Mouse (Mus musculus) hindbrain, embryonic 13.5 days (tissue): ENCODE data around the gene Mapk8. TPM values are rescaled to one million over a fixed set of nuclear protein-coding genes. Genes with fewer than 3 reads are reported as not detected.
"Not testable (repeated sequence)": the region's sequence is repeated elsewhere in the genome, so short reads cannot be mapped to it uniquely, and the experiment has no call there.

ENCODE experiments used
- ATAC-seq: fragments of 200-750 bp; cut with Nextera tagmentation; 2 replicates; pipeline ENCODE4 v1.8.0; 2017; ENCODE audit warnings: moderate TSS enrichment; ENCODE audit not compliant: low FRiP score
- H3K27ac ChIP-seq: fragments of 300-500 bp; sonication (generic); 2 replicates; pipeline ENCODE4 v1.5.1; 2015; ENCODE audit warnings: inconsistent platforms, mild to moderate bottlenecking, moderate library complexity
- H3K27me3 ChIP-seq: fragments of 300-500 bp; sonication (generic); 2 replicates; pipeline ENCODE4 v1.6.1; 2015; ENCODE audit warnings: mild to moderate bottlenecking, inconsistent platforms
- H3K36me3 ChIP-seq: fragments of 300-500 bp; sonication (generic); 2 replicates; pipeline ENCODE4 v1.6.1; 2015; ENCODE audit warnings: mild to moderate bottlenecking, inconsistent platforms
- H3K4me1 ChIP-seq: fragments of 300-500 bp; sonication (generic); replicated peaks from 2 replicates; pipeline ENCODE4 v1.6.1; 2015; ENCODE audit warnings: inconsistent platforms
- H3K4me2 ChIP-seq: fragments of 300-500 bp; sonication (generic); 2 replicates; pipeline ENCODE4 v1.6.1; 2015; ENCODE audit warnings: inconsistent platforms, mild to moderate bottlenecking, moderate library complexity
- H3K4me3 ChIP-seq: fragments of 300-500 bp; sonication (generic); 2 replicates; pipeline ENCODE4 v1.5.1; 2015; ENCODE audit warnings: mild to moderate bottlenecking, inconsistent platforms
- H3K9ac ChIP-seq: fragments of 300-500 bp; sonication (generic); 2 replicates; pipeline ENCODE4 v1.6.1; 2015; ENCODE audit warnings: mild to moderate bottlenecking, inconsistent platforms
- H3K9me3 ChIP-seq: fragments of 300-500 bp; sonication (generic); 2 replicates; pipeline ENCODE4 v1.6.1; 2016; ENCODE audit warnings: inconsistent platforms
- WGBS: fragments of 180-500 bp; shearing (Covaris S2); methylation state at CpG from one replicate; pipeline ENCODE4 v1.1.7; 2015; 5-methylcytosine and 5-hydroxymethylcytosine counted together
- polyA plus RNA-seq: library from polyadenylated mRNA; unstranded; fragments of >200 nt; fragmentation: Nextera tagmentation; extraction: Ambion mirVana; gene quantifications from 2 replicates; pipeline ENCODE4 v1.2.1, GENCODE M21; 2015

Mapk8 gene
- polyA plus RNA-seq, 1 experiment from 2014 or later: 45.0 TPM

- Histone ChIP-seq H3K4me2 (peak overlapping the region; percentile 68), H3K27ac (peak overlapping the region; percentile 96), H3K4me3 (peak overlapping the region; percentile 84), H3K36me3 (no peaks in the 10 kb centered on the region), H3K27me3 (peaks cover 33% of the 10 kb centered on the region), H3K4me1 (peaks cover 20% of the 10 kb centered on the region), H3K9ac (peak overlapping the region; percentile 94), H3K9me3 (no peaks in the 10 kb centered on the region)
- ATAC-seq: peak; percentile 57
- under 1% methylated on average over 63 of the region's 72 CpGs for WGBS
These were observed 366 bp downstream of the Mapk8 start for GRCm38 (mm10) chr14:33446561-33447023.

- no peaks in the 10 kb centered on the region for H3K36me3 ChIP-seq
- H3K4me2 ChIP-seq: peak overlapping the region; percentile 68
- H3K4me1 ChIP-seq: peaks cover 20% of the 10 kb centered on the region
- WGBS: 43% methylated on average over 3 of the region's 3 CpGs
- peak overlapping the region; percentile 94 for H3K9ac ChIP-seq
- no peaks in the 10 kb centered on the region for H3K9me3 ChIP-seq
- peak overlapping the region; percentile 96; the same call in 1 of the 2 replicates for H3K27ac ChIP-seq
- peak overlapping the region; percentile 84 for H3K4me3 ChIP-seq
- H3K27me3 ChIP-seq: peaks cover 28% of the 10 kb centered on the region
- ATAC-seq: no peak
These were observed 996 bp downstream of the Mapk8 start for GRCm38 (mm10) chr14:33445962-33446361.

GRCm38 (mm10) chr14:33443780-33444179 is 3.2 kb downstream of the Mapk8 start:
- H3K27ac ChIP-seq: no peak overlapping the region
- H3K9me3 ChIP-seq: no peaks in the 10 kb centered on the region
- H3K4me2 ChIP-seq: no peak overlapping the region
- H3K27me3 ChIP-seq: peaks cover 7% of the 10 kb centered on the region
- H3K4me3 ChIP-seq: no peak overlapping the region
- WGBS: 86% methylated on average over 2 of the region's 2 CpGs
- no peaks in the 10 kb centered on the region for H3K36me3 ChIP-seq
- H3K4me1 ChIP-seq: peaks cover 20% of the 10 kb centered on the region
- no peak overlapping the region for H3K9ac ChIP-seq
- no peak for ATAC-seq

GRCm38 (mm10) chr14:33432485-33432884 is 14.5 kb downstream of the Mapk8 start:
- WGBS: 84% methylated on average over 4 of the region's 4 CpGs
- not testable (repeated sequence) for H3K4me3 ChIP-seq, ATAC-seq, H3K27me3 ChIP-seq, H3K27ac ChIP-seq, H3K4me2 ChIP-seq, H3K4me1 ChIP-seq, H3K9ac ChIP-seq, H3K36me3 ChIP-seq
- peaks cover 10% of the 10 kb centered on the region; the same call in 1 of the 2 replicates for H3K9me3 ChIP-seq

GRCm38 (mm10) chr14:33424124-33424523 is 22.8 kb downstream of the Mapk8 start:
- H3K9ac ChIP-seq: no peak overlapping the region
- no peak overlapping the region for H3K4me2 ChIP-seq
- H3K27me3 ChIP-seq: no peaks in the 10 kb centered on the region
- no peaks in the 10 kb centered on the region for H3K4me1 ChIP-seq
- no peaks in the 10 kb centered on the region for H3K9me3 ChIP-seq
- no peak for ATAC-seq
- H3K36me3 ChIP-seq: no peaks in the 10 kb centered on the region
- no peak overlapping the region for H3K27ac ChIP-seq
- no peak overlapping the region for H3K4me3 ChIP-seq

- 84% methylated on average over 1 of the region's 1 CpGs for WGBS
- H3K4me2 ChIP-seq: no peak overlapping the region
- no peaks in the 10 kb centered on the region for H3K9me3 ChIP-seq
- no peak overlapping the region for H3K27ac ChIP-seq
- no peaks in the 10 kb centered on the region for H3K27me3 ChIP-seq
- H3K4me3 ChIP-seq: no peak overlapping the region
- no peak overlapping the region for H3K9ac ChIP-seq
- no peaks in the 10 kb centered on the region for H3K36me3 ChIP-seq
- no peak for ATAC-seq
- H3K4me1 ChIP-seq: no peaks in the 10 kb centered on the region
These were observed 24.0 kb downstream of the Mapk8 start for GRCm38 (mm10) chr14:33423003-33423402.

- ATAC-seq: no peak
- Histone ChIP-seq H3K36me3 (no peaks in the 10 kb centered on the region), H3K4me2 (no peak overlapping the region), H3K27me3 (no peaks in the 10 kb centered on the region), H3K9me3 (no peaks in the 10 kb centered on the region), H3K27ac (no peak overlapping the region), H3K9ac (no peak overlapping the region), H3K4me1 (no peaks in the 10 kb centered on the region), H3K4me3 (no peak overlapping the region)
- WGBS: 95% methylated on average over 3 of the region's 3 CpGs
These were observed 28.5 kb downstream of the Mapk8 start for GRCm38 (mm10) chr14:33418311-33418909.

GRCm38 (mm10) chr14:33415746-33416145 is 31.2 kb downstream of the Mapk8 start:
- Histone ChIP-seq H3K4me2 (no peak overlapping the region), H3K27ac (no peak overlapping the region), H3K4me1 (no peaks in the 10 kb centered on the region), H3K27me3 (no peaks in the 10 kb centered on the region), H3K9ac (no peak overlapping the region), H3K36me3 (no peaks in the 10 kb centered on the region), H3K9me3 (no peaks in the 10 kb centered on the region), H3K4me3 (no peak overlapping the region)
- WGBS: 92% methylated on average over 1 of the region's 1 CpGs
- no peak for ATAC-seq

- Histone ChIP-seq H3K27ac (no peak overlapping the region), H3K4me1 (no peaks in the 10 kb centered on the region), H3K4me2 (no peak overlapping the region), H3K9me3 (no peaks in the 10 kb centered on the region), H3K36me3 (peaks cover 17% of the 10 kb centered on the region), H3K27me3 (no peaks in the 10 kb centered on the region), H3K4me3 (no peak overlapping the region), H3K9ac (no peak overlapping the region)
- WGBS: 94% methylated on average over 1 of the region's 1 CpGs
- ATAC-seq: no peak
These were observed 44.6 kb downstream of the Mapk8 start for GRCm38 (mm10) chr14:33402331-33402730.

- Histone ChIP-seq H3K36me3 (peaks cover 14% of the 10 kb centered on the region), H3K27ac (no peak overlapping the region), H3K4me3 (no peak overlapping the region), H3K9me3 (no peaks in the 10 kb centered on the region), H3K4me2 (no peak overlapping the region), H3K9ac (no peak overlapping the region), H3K27me3 (no peaks in the 10 kb centered on the region), H3K4me1 (no peaks in the 10 kb centered on the region)
- WGBS: 85% methylated on average over 3 of the region's 3 CpGs
- no peak for ATAC-seq
These were observed 46.9 kb downstream of the Mapk8 start for GRCm38 (mm10) chr14:33400019-33400418.

- Histone ChIP-seq H3K4me1 (no peaks in the 10 kb centered on the region), H3K9ac (no peak overlapping the region), H3K36me3 (peaks cover 14% of the 10 kb centered on the region), H3K27me3 (no peaks in the 10 kb centered on the region), H3K9me3 (no peaks in the 10 kb centered on the region), H3K4me3 (no peak overlapping the region), H3K4me2 (no peak overlapping the region), H3K27ac (no peak overlapping the region)
- 82% methylated on average over 5 of the region's 5 CpGs for WGBS
- ATAC-seq: no peak
These were observed 48.7 kb downstream of the Mapk8 start for GRCm38 (mm10) chr14:33398065-33398860.

GRCm38 (mm10) chr14:33380830-33381457 is 66.0 kb downstream of the Mapk8 start:
- Histone ChIP-seq H3K4me1 (no peaks in the 10 kb centered on the region), H3K27me3 (no peaks in the 10 kb centered on the region), H3K36me3 (peaks cover 39% of the 10 kb centered on the region), H3K4me3 (no peak overlapping the region), H3K9me3 (no peaks in the 10 kb centered on the region), H3K4me2 (no peak overlapping the region), H3K9ac (no peak overlapping the region), H3K27ac (no peak overlapping the region)
- no peak for ATAC-seq
- 93% methylated on average over 6 of the region's 6 CpGs for WGBS
